Mouse (Mus musculus): ENCODE measurements around the gene Cnot6.

GRCm38 (mm10) chr11:49665462-49665861, 47.1 kb downstream of the Cnot6 start:
- no peak for TF ChIP-seq CTCF (IDR thresholded peaks at IDR 0.05; ENCODE audit: extremely low read depth, insufficient read depth, low read length)
- TF ChIP-seq POLR2A (IDR thresholded peaks at IDR 0.05; ENCODE audit: extremely low read depth, insufficient read depth, low read length): no peak
